Mouse (Mus musculus) heart, postnatal 14 days (tissue): ENCODE measurements around the gene Caln1. TPM values are rescaled to one million over a fixed set of nuclear protein-coding genes. Genes with fewer than 3 reads are reported as not detected.
"Not testable (repeated sequence)": the region's sequence is repeated elsewhere in the genome, so short reads cannot be mapped to it uniquely, and the experiment has no call there.

Experiments used
- DNase-seq, 2 experiments: peaks; one replicate each; pipeline ENCODE4 v3.0.0; 2021 to 2022
- intact Hi-C: fragments of 180-260 bp; cut with DNase I; formaldehyde crosslinking; loops from one replicate; pipeline ENCODE4 v1.15.1; 2025
- total RNA-seq, 2 experiments: library from RNA; stranded (reverse); gene quantifications; 2 replicates each; pipeline ENCODE4 v1.2.3; 2021

The Caln1 gene
- total RNA-seq, 2 experiments from 2014 or later = not detected

- no peak for DNase-seq
- intact Hi-C loops = no loop called here
Observed at GRCm38 (mm10) chr5:130515395-130515794, 146.1 kb downstream of the Caln1 start.

GRCm38 (mm10) chr5:130520527-130520926, 151.3 kb downstream of the Caln1 start:
- intact Hi-C loops = no loop called here
- no peak for DNase-seq

DNA sequence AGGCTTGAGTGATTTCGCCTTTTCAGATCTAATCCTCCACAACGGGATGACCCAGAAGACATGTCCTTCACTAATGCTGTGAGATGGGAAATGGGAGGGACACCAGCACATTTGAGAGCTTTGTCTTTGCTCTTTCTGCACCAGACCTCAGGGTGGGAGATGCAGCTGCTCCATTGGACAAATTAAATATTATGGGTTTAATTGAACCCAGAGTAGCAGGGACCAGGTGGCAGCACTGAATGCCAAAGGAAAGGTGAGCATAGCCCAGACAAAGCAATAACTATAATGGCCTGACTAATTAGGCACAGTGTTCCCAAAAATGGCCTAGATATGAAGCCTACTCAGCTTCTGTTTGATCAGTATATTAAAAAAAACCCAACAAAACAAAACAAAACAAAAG, 158.2 kb downstream of the Caln1 start:
- no peak for DNase-seq
- intact Hi-C loops = no loop called here

DNA sequence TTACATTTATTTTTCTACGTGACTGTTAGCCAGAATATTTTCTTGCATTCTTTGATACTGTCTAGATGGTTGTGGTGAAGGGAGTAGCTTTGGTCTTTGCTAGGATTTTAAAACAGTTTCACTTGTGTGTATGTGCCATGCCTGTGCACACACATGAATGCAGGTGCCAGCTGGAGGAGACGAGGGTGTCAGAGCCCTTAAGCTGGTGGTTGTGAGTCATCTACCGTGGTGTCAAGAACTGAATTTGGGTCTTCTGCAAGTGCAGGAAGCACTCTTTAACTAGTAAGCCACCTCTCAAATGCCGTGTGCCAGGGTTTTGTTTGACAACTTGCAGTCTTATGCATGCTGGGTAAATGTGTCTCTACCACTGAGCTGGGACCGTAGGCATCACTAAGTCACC, 178.2 kb downstream of the Caln1 start:
- intact Hi-C loops = no loop called here
- no peak for DNase-seq

DNA sequence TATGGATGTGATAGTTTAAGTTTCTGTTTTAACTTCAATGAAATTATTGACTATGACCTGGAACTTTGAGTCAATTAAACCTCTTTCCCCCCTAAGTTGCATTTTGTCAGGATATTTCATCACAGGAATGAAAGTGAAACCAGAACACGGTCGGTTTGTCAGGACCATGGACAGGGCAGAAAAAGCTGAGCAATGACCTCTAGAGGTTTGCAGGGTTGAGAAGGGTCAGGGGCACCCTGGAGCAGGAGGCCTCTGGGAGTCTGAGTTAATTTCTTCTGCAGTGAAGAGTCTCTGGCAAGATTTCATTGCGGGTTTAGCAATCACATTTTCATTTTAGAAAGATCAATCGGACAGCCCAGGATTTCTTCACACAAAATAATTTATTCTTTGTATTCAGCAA, 184.7 kb downstream of the Caln1 start:
- intact Hi-C loops = no loop called here
- no peak for DNase-seq

DNA sequence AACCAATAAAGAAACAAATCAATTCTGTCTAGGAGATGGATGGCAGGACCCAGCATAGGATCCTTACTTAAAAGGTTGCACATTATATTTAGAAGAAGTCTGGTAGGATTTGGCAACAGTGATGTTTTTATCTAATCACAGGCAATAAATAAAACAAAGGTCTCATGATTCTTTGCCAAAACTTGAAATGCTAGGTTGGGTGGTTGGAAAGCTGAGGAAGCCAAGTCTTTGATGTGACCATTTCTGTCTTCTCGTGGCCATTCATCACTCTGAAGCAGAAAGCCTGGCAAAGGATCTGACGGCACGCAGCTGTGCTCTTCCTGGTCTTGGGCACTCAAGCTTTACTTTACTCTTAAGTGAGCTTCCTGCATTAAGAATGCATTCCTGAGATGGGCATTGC, 193.9 kb downstream of the Caln1 start:
- DNase-seq = no peak
- intact Hi-C loops = no loop called here

DNA sequence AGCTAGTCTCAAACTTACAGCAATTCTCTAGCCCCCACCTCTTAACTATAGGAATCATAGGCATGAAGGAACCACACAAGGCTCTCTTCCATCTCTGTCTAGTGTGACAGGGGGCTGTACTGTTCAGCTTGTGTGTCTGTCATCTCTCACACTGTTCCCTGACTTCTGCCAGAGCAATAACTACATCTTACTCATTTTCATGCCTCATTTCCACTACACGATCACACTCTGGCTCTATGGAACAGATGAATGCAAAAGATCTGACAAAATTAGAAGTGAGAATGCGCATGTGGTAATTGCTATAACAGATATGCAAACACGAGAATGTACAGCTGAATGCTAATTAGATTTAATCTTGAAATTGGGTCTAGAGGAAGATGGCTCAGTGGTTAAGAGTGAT, 196.7 kb downstream of the Caln1 start:
- intact Hi-C loops = no loop called here
- no peak for DNase-seq

DNA sequence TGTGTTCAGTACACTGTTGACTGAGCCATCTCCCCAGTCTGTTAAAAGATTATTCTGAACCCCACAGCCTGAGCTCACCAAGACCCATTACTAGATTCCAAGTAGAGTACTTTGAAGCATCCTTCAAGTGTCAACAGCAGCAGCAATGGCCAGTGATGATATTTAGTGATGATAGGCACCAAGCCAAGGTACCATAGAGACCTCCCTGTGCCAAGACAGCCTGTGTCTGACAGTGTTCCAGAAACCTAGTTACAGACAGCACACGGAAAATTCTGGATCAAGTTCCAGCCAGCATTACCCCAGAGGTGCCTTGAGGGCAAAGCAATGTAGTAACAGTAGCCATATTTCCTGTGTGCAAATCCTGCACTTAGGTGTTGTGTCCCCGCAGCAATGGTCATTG, 208.3 kb downstream of the Caln1 start:
- no peak for DNase-seq
- intact Hi-C loops = no loop called here

DNA sequence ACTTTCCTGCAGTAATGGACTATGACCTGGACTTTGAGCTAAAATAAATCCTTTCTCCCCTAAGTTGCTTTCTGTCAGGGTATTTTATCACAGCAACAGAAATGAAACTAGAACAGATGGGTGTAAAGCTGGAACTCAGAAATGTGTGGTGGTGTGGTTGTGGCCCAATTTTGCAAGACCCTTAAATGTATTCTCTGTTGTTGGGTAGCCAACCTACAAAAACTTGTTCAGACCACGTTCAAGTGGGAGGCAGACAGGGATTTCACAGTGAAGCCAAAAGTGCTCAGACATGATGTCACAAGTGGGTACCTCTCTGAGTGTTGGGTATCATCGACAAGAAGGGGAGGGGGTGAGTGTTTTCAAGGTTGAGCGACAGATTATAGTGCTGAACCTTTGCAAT, 214.8 kb downstream of the Caln1 start:
- intact Hi-C loops = no loop called here

GRCm38 (mm10) chr5:130586257-130586656, 217.0 kb downstream of the Caln1 start:
- intact Hi-C loops = no loop called here
- DNase-seq = peak in 1 of 2 experiments; percentile 2

More for the DNA sequence above, 214.8 kb downstream of the Caln1 start:
- no peak for DNase-seq

DNA sequence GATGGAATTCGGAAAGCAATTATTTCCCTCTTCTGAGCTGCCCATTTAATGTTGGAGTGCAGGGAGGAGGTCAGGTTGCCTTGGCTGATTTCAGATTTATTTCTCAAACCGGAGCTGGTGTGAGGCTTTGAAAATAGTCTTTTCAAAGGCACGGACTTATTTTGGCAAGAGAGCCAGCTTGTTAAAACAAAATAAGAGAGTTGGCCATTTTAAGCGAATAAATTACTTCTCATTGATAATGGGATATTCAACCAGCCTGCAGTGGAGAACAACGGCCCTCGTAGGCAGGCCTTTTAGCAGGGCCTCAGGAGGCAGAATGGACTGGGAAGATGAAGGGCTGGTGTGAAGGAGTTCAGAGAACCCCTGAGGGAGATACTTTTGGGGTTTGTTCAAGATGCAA, 227.3 kb downstream of the Caln1 start:
- intact Hi-C loops = no loop called here

GRCm38 (mm10) chr5:130613657-130614056, 244.4 kb downstream of the Caln1 start:
- intact Hi-C loops = no loop called here
- DNase-seq = no peak

More for the DNA sequence above, 227.3 kb downstream of the Caln1 start:
- DNase-seq = no peak

GRCm38 (mm10) chr5:130614209-130614608, 245.0 kb downstream of the Caln1 start:
- DNase-seq = peak; percentile 4 to 16

DNA sequence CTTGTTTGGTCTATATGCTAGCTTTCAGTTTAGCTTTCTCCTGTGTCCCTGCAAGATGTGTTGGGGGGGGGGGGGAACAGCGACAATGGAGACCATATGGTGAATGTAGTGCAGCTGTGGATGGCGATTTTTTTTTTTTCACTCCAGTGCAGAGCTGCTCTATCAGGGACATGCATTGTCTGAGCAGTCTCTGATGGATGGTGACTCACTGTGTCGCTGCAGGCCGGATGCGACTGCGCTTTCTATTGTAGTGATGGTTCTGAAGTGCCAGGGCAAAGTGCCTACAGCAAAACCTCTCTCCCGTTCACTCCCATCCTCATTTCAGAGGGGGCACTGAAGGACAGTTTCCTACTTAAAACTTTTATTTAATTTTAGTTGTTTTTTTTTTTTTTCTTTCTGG, 250.8 kb downstream of the Caln1 start:
- no peak for DNase-seq
- intact Hi-C loops = no loop called here

More at GRCm38 (mm10) chr5:130614209-130614608, 245.0 kb downstream of the Caln1 start:
- intact Hi-C loops = no loop called here

GRCm38 (mm10) chr5:130623206-130623605, 254.0 kb downstream of the Caln1 start:
- intact Hi-C loops = no loop called here

DNA sequence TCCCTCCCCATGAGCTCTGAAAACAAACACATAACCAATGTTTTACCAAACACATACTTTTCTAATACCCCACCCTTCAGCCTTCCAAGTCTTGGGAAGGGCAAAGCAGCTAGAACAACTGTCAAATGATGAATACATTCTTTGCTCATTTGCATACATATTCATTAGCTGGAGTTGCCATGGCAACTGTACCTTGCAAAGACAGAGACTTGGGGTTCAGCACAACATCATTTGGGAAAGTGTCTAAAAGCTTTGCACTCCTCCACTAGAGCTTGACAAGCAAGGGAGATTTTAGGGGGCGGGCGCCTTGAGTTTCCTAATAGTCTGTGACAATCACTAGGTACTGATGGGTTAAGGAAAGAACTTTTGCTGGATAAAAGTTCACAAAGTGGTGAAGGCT, 258.5 kb downstream of the Caln1 start:
- intact Hi-C loops = no loop called here
- no peak for DNase-seq

More at GRCm38 (mm10) chr5:130623206-130623605, 254.0 kb downstream of the Caln1 start:
- DNase-seq = peak; percentile 65 to 78

DNA sequence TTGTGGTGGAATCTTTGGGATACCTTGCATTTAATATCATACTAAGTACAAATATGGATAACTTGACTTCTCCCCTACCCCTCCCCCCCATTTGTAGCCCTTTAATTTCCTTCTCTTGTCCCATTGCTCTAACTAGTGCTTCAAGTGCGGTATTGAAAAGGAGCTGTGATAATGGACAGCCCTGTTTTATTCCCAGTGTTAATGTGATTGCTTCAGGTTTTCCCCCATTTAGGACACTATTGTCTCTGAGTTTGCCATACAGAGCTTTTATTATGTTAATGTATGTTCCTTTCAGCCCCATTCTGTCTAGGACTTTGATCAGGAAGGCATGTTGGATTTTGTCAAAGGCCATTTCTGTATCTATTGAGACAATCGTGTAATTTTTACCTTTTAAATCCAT, 266.1 kb downstream of the Caln1 start:
- intact Hi-C loops = no loop called here
- DNase-seq = no peak

DNA sequence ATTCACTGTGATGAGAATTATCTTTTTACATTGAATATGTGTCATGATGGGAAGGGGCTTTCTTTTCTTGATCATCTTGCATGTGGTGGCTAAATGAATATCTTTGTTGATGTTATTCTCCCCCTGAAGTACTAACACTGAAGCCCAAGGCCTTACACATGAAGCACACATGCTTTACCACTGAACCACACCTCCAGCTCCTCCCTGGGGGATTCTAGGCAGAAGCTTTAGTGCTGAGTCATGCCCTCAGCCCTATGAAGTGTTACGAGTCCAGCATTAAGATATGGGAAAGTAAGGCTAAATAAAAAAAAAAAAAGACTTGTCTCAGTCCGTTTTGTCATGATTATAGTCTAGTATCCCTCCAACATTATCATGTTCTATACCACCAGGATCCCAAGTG, 272.6 kb downstream of the Caln1 start:
- no peak for DNase-seq
- intact Hi-C loops = no loop called here

DNA sequence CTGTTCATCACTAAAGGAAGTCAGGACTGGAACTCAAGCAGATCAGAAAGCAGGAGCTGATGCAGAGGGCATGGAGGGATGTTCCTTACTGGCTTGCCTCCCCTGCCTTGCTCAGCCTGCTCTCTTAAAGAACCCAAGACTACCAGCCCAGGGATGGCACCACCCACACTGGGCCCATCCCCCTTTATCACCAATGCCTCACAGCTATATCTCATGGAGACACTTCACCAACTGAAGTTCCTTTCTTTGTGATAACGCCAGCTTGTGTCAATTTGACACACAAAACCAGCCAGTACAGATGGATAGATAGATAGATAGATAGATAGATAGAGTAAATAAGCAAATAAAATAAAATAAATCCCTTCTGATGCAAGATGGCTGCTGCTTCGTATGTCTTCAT, 276.9 kb downstream of the Caln1 start:
- DNase-seq, intact Hi-C loops: not testable (repeated sequence)

DNA sequence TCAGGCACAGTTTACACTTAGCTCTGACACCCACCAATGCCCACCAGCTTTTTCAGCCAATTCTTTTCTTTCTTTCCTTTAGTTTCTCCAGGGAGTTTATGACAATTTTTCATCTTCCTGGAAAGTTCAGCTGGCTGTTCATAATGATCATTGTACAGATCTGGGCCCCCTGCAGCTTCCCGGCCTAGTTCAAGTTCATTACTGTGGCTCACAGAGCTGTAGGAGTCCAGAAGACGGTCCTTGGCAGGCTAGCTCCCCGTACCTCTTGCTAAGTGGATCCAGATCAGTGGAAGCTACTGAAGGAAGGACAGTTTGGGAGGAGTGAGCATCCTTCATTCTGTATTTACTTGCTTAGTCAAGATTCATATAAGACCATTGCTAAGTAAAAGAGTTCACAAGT, 288.9 kb downstream of the Caln1 start:
- intact Hi-C loops = no loop called here
- DNase-seq = no peak

- no peak for DNase-seq
- intact Hi-C loops = no loop called here
Observed at GRCm38 (mm10) chr5:130666091-130666490, 296.8 kb downstream of the Caln1 start.

GRCm38 (mm10) chr5:130672588-130672987, 303.3 kb downstream of the Caln1 start:
- intact Hi-C loops = no loop called here

GRCm38 (mm10) chr5:130673092-130673491, 303.8 kb downstream of the Caln1 start:
- intact Hi-C loops = no loop called here
- no peak for DNase-seq

More at GRCm38 (mm10) chr5:130672588-130672987, 303.3 kb downstream of the Caln1 start:
- no peak for DNase-seq
